Mouse (Mus musculus) heart, embryonic 14.5 days (tissue): ENCODE results near the gene Polrmt. TPM values are rescaled to one million over a fixed set of nuclear protein-coding genes. Genes with fewer than 3 reads are reported as not detected.

Experiments
- ATAC-seq: fragments of 200-750 bp; cut with Nextera tagmentation; 2 replicates; pipeline ENCODE4 v1.8.0; 2017; ENCODE audit warnings: low read depth, moderate TSS enrichment; ENCODE audit not compliant: insufficient number of reproducible peaks, insufficient read depth, low FRiP score
- H3K27ac ChIP-seq, 2 experiments: fragments of 200-500 bp in 1 of 2; fragments of 300-500 bp in 1 of 2; sonication (generic) in 1 of 2; replicated peaks in 1 of 2; 2 replicates each; pipeline ENCODE4 v1.5.1; 2012 to 2014; ENCODE audit warnings: low read depth in 2 of 2, low read length in 2 of 2, control low read depth in 1 of 2, mild to moderate bottlenecking in 1 of 2, mixed read lengths in 1 of 2; ENCODE audit not compliant: control insufficient read depth in 1 of 2, insufficient read depth in 1 of 2
- H3K27me3 ChIP-seq: fragments of 300-500 bp; sonication (generic); 2 replicates; pipeline ENCODE4 v1.6.1; 2014; ENCODE audit warnings: mild to moderate bottlenecking, low read length, control low read depth; ENCODE audit not compliant: control insufficient read depth, insufficient read depth
- H3K36me3 ChIP-seq: fragments of 300-500 bp; sonication (generic); 2 replicates; pipeline ENCODE4 v1.6.1; 2014; ENCODE audit warnings: mild to moderate bottlenecking, control low read depth, low read length, mixed read lengths; ENCODE audit not compliant: control insufficient read depth, insufficient read depth
- H3K4me1 ChIP-seq, 2 experiments: fragments of 200-500 bp in 1 of 2; fragments of 300-500 bp in 1 of 2; sonication (generic) in 1 of 2; 2 replicates each; pipeline ENCODE4 v1.6.1; 2012 to 2014; ENCODE audit warnings: low read length in 2 of 2, control low read depth in 1 of 2, mixed read lengths in 1 of 2; ENCODE audit not compliant: control insufficient read depth in 2 of 2, insufficient read depth in 2 of 2
- H3K4me2 ChIP-seq: fragments of 300-500 bp; sonication (generic); 2 replicates; pipeline ENCODE4 v1.6.1; 2014; ENCODE audit warnings: mild to moderate bottlenecking, low read length
- H3K4me3 ChIP-seq, 2 experiments: fragments of 200-500 bp in 1 of 2; fragments of 300-500 bp in 1 of 2; sonication (generic) in 1 of 2; 2 replicates each; pipeline ENCODE4 v1.5.1; 2012 to 2014; ENCODE audit warnings: low read length in 2 of 2, mild to moderate bottlenecking in 2 of 2, control low read depth in 1 of 2, low read depth in 1 of 2, moderate library complexity in 1 of 2; ENCODE audit not compliant: control insufficient read depth in 1 of 2, insufficient read depth in 1 of 2
- H3K9ac ChIP-seq: fragments of 300-500 bp; sonication (generic); 2 replicates; pipeline ENCODE4 v1.6.1; 2014; ENCODE audit warnings: mild to moderate bottlenecking, low read length
- H3K9me3 ChIP-seq: fragments of 300-500 bp; sonication (generic); 2 replicates; pipeline ENCODE4 v1.6.1; 2016; ENCODE audit warnings: low read length, control low read depth; ENCODE audit not compliant: control insufficient read depth
- WGBS: fragments of 180-500 bp; shearing (Covaris S2); extraction: QIAGEN DNeasy Blood & Tissue Kit; methylation state at CpG from one replicate; pipeline ENCODE4 v1.1.7; 2014; 5-methylcytosine and 5-hydroxymethylcytosine counted together
- polyA plus RNA-seq: library from polyadenylated mRNA; unstranded; fragments of >200 nt; fragmentation: Nextera tagmentation; extraction: Ambion mirVana; gene quantifications from 2 replicates; pipeline ENCODE4 v1.2.1, GENCODE M21; 2014

The Polrmt gene
- polyA plus RNA-seq, 1 experiment from 2014 or later: 27.4 TPM

DNA sequence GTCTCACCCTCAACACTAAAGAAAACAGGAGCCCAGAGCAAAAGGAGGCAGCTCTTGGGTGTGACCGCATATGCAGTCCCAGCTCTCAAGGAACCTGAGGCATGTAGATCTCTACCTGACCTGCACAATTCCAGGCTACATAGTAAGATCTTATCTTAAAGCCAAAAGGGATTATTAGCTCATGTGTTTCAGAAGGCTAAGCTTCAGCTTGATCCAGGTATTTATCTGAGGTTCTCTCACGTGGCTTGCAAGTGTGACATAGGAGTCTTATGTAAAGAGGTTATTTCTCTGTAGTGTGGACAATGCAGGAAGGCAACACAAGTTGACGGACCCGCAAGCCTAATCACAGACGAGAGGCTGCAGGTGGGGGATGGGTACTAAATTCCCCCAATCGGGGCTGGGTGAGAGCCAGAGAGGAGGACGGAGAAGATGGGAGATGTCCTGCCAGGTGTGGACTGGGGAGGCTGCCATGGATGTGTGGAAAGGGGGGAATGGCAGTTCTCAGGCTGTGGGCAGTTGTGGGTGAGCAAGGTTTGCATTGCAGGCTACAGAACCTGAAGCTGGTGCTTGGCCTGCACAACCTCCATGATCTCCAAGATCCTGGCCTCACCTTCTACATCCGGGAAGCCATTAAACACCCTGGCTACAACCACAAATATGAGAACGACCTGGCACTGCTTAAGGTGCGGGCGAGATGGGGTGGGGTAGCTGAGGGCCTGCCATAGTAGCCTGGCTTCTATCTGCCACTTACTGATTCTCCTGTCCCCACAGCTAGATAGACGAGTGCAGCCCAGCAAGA lies 52.6 kb downstream of the Polrmt start:
- ATAC-seq: no peak
- H3K36me3 ChIP-seq: peaks cover 11% of the 10 kb centered on the region
- 65% methylated on average over 12 of the region's 12 CpGs for WGBS
- H3K27ac ChIP-seq: no peak overlapping the region; a peak in 1 of 4 replicates
- no peak overlapping the region for H3K4me2 ChIP-seq
- H3K27me3 ChIP-seq: no peaks in the 10 kb centered on the region
- H3K4me3 ChIP-seq: no peak overlapping the region
- no peak overlapping the region for H3K9ac ChIP-seq
- H3K9me3 ChIP-seq: 0 out of 2 replicates have a peak, but pooled peaks cover 5% of the 10 kb centered on the region
- H3K4me1 ChIP-seq: peaks cover 14 to 26% of the 10 kb centered on the region in 2 experiments

DNA sequence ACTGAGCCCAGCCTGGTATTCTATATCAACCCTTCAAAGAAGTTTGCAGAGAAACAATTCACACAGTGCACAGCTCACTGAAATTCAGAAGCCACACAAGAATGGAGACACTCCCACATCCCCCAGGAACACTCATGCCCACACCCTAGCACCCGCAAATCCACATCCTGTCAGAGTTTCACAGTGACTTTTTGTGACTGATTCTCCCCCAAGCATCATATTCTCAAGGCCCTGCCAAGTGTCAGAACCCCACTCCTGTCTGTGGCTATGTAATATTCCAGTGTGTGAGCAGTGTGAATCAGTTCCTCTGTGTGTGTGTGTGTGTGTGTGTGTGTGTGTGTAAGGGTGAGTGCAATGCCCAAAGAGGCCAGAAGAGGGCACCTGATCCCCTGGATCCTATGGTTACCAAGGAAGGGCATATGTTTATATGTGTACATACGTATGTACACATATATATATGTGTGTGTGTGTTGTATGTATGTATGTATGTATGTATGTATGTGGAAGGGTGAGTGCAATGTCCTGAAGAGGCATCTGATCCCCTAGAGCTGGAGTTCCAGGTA lies 54.3 kb downstream of the Polrmt start:
- no peak overlapping the region for H3K4me2 ChIP-seq
- H3K9ac ChIP-seq: no peak overlapping the region
- peaks cover 28% of the 10 kb centered on the region for H3K36me3 ChIP-seq
- 96% methylated on average over 2 of the region's 2 CpGs for WGBS
- H3K27ac ChIP-seq: no peak overlapping the region
- ATAC-seq: no peak
- peaks cover 16 to 29% of the 10 kb centered on the region in 2 experiments for H3K4me1 ChIP-seq
- no peak overlapping the region for H3K4me3 ChIP-seq
- H3K27me3 ChIP-seq: no peaks in the 10 kb centered on the region
- 0 out of 2 replicates have a peak, but pooled peaks cover 5% of the 10 kb centered on the region for H3K9me3 ChIP-seq

DNA sequence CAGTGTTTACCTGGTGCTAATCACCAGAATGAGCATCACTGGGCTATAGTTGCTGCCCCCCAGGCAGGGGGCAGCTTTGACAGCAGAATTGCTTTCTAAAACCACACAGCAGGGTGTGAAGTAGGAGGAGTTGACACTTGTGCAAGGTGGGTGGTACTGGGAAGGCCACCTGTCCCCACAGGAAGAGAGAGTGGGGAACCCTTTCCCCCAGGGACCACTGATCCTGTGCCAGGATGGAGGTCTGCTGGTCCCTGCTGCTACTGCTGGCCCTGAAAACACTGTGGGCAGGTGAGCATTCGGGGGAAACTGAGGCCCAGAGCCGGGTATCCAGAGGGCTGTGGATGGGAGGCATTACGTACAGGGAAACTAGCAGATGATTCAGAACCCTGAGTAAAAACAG lies 57.2 kb downstream of the Polrmt start:
- Histone ChIP-seq H3K27me3 (no peaks in the 10 kb centered on the region), H3K36me3 (peaks cover 57% of the 10 kb centered on the region), H3K4me1 (peaks cover 13 to 21% of the 10 kb centered on the region in 2 experiments), H3K9me3 (0 out of 2 replicates have a peak, but pooled peaks cover 5% of the 10 kb centered on the region), H3K4me3 (no peak overlapping the region), H3K27ac (no peak overlapping the region), H3K9ac (no peak overlapping the region), H3K4me2 (no peak overlapping the region)
- ATAC-seq: no peak
- WGBS: 81% methylated on average over 3 of the region's 3 CpGs

DNA sequence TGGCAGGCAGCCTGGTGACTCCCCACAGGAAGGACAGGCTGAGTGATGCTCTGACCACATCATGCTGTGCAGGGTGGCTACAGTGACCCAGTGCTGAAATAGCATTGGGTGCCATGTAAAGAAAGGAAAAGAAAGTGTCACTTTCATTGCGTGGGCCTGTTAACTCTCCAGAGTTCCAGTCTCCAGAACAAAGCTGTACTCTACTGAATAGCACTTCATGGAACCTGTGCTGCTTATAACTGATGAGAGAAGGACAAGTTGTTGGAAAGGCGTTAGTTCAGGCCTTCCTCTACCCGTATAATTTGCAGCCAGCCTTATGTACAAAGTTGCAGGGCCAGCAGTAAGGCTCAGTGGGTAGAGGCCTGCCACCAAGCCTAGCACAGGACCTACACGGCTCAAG lies 57.7 kb downstream of the Polrmt start, which contains the start of gene Gzmm:
Gene Gzmm, plus strand, starts transcription at position 301 of the 400 bp plus-strand sequence.
- Histone ChIP-seq H3K9me3 (0 out of 2 replicates have a peak, but pooled peaks cover 5% of the 10 kb centered on the region), H3K9ac (no peak within 1 kb of the TSS), H3K36me3 (peaks cover 61% of the 10 kb centered on the region), H3K27me3 (no peaks in the 10 kb centered on the region), H3K4me3 (no peak within 1 kb of the TSS), H3K27ac (no peak within 1 kb of the TSS), H3K4me1 (peaks cover 17 to 25% of the 10 kb centered on the region in 2 experiments), H3K4me2 (no peak within 1 kb of the TSS)
- ATAC-seq: no peak
- 84% methylated on average over 4 of the region's 4 CpGs for WGBS

DNA sequence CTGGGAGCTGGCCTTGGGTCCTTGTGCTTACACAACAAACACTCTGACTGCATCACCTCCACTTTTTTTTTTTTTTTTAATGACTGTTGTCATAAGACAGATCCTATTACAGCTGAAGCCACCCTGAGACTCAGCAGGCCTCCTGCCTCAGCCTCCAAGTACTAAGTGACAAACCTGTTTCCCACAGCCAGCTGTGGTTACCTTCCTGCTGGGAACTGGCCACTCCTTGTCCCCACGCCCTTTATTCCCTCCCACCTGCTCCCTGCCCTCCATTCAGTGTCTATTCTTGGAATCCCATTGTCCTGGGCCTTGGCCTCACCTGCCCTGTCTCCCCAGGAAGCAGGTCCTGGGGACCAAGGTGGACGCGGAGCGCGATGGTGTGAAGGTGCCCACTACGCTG lies 58.9 kb downstream of the Polrmt start:
- Histone ChIP-seq H3K9ac (peak overlapping the region; percentile 38; the same call in 1 of the 2 replicates), H3K36me3 (peaks cover 63% of the 10 kb centered on the region), H3K4me2 (no peak overlapping the region), H3K27ac (peak overlapping the region in 1 of 2 experiments; percentile 86; a peak in 2 of 4 replicates), H3K27me3 (no peaks in the 10 kb centered on the region), H3K9me3 (0 out of 2 replicates have a peak, but pooled peaks cover 5% of the 10 kb centered on the region), H3K4me3 (no peak overlapping the region), H3K4me1 (peaks cover 22 to 32% of the 10 kb centered on the region in 2 experiments)
- WGBS: 92% methylated on average over 6 of the region's 6 CpGs
- no peak for ATAC-seq

DNA sequence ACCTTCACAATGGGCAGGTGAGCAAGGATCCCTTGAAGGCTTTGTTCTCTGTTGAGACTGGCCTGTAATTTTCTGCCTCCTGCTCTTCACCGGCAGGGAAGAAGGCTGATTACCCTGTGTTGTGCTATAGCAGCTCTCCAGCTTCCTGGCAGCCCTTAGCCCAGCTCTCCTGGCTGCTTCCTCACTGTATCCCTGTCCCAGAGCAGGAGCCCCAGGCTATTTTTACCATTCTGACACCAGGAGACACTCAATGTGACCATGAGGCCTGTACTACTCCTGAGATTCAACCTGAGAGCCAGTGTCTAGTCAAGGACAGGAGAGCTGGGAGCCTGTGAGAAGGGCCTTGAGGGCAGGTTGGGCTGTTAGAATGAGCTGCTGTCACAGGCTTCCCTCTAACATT lies 59.7 kb downstream of the Polrmt start:
- H3K27ac ChIP-seq: peak overlapping the region; percentile 85 to 86
- no peak overlapping the region for H3K4me3 ChIP-seq
- no peaks in the 10 kb centered on the region for H3K9me3 ChIP-seq
- H3K4me2 ChIP-seq: no peak overlapping the region
- whole genome bisulfite sequencing: 50% methylated on average over 1 of the region's 1 CpGs
- peaks cover 22 to 32% of the 10 kb centered on the region in 2 experiments for H3K4me1 ChIP-seq
- no peak for ATAC-seq
- H3K36me3 ChIP-seq: peaks cover 63% of the 10 kb centered on the region
- H3K9ac ChIP-seq: peak overlapping the region; percentile 38
- no peaks in the 10 kb centered on the region for H3K27me3 ChIP-seq

DNA sequence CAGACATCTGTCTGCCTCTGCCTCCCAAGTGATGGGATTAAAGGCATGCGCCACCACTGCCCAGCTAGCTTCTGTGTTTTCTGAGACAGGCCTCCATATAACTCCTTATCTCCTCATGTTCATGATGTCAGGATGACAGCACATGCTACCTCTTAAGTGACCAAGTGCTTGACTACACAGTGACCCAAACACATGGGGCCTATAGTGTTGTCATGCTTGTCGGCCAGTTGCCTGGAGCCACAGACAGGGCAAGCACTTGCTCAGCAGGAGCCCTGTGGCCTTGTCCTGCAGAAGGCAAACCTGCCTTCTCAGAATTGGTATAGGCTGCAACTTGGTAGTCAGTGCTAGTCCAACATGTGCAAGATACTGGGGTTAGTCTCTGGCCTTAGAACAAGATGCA lies 60.2 kb downstream of the Polrmt start:
- H3K9ac ChIP-seq: peak overlapping the region; percentile 38
- no peaks in the 10 kb centered on the region for H3K9me3 ChIP-seq
- H3K36me3 ChIP-seq: peaks cover 63% of the 10 kb centered on the region
- no peak overlapping the region for H3K4me3 ChIP-seq
- no peaks in the 10 kb centered on the region for H3K27me3 ChIP-seq
- no peak for ATAC-seq
- H3K27ac ChIP-seq: peak overlapping the region; percentile 83 to 86
- peaks cover 24 to 34% of the 10 kb centered on the region in 2 experiments for H3K4me1 ChIP-seq
- WGBS: 58% methylated on average over 2 of the region's 2 CpGs
- no peak overlapping the region for H3K4me2 ChIP-seq
